Mouse (Mus musculus) midbrain, embryonic 10.5 days (tissue): Measurements from ENCODE around the gene Adrb1. TPM values are rescaled to one million over a fixed set of nuclear protein-coding genes. Genes with fewer than 3 reads are reported as not detected.

Source experiments
- polyA plus RNA-seq: library from polyadenylated mRNA; unstranded; fragments of >200 nt; fragmentation: Nextera tagmentation; extraction: Ambion mirVana; gene quantifications from 2 replicates; pipeline ENCODE4 v1.2.1, GENCODE M21; 2016

Gene Adrb1
- polyA plus RNA-seq, 1 experiment from 2014 or later: 0.09 TPM

Other genes with a start within 250 kb of the Adrb1 start
- gene Dclre1a, start 174.0 kb upstream of the Adrb1 start, polyA plus RNA-seq: 16.5 and 17.8 TPM in 2 replicates
- 13.5 and 14.4 TPM in 2 replicates for gene Nhlrc2, start 173.9 kb upstream of the Adrb1 start, polyA plus RNA-seq
- gene Ccdc186, start 100.0 kb downstream of the Adrb1 start, polyA plus RNA-seq: 15.4 and 17.6 TPM in 2 replicates
- 0.32 TPM in 2 replicates for gene Tdrd1, start 104.0 kb downstream of the Adrb1 start, polyA plus RNA-seq
- gene Vwa2, start 152.1 kb downstream of the Adrb1 start, polyA plus RNA-seq: 0.26 and 0.52 TPM in 2 replicates